Mouse (Mus musculus) midbrain, embryonic 11.5 days (tissue): ENCODE data around the gene Nfatc2. TPM values are rescaled to one million over a fixed set of nuclear protein-coding genes. Genes with fewer than 3 reads are reported as not detected.
A peak's percentile ranks its signal among the peaks of the same experiment; 100 is the strongest.

ENCODE experiments used
- ATAC-seq: fragments of 200-750 bp; cut with Nextera tagmentation; 2 replicates; pipeline ENCODE4 v1.8.0; 2017; ENCODE audit warnings: moderate TSS enrichment, moderate library complexity; ENCODE audit not compliant: low FRiP score
- DNase-seq: peaks from one replicate; pipeline ENCODE4 v3.0.0; 2015; ENCODE audit warnings: low spot score; ENCODE audit errors: missing footprints
- H3K27ac ChIP-seq: fragments of 300-500 bp; sonication (generic); 2 replicates; pipeline ENCODE4 v1.5.1; 2014; ENCODE audit warnings: low read depth, low read length
- H3K27me3 ChIP-seq: fragments of 300-500 bp; sonication (generic); 2 replicates; pipeline ENCODE4 v1.6.1; 2014; ENCODE audit warnings: mild to moderate bottlenecking, low read length, moderate library complexity, mixed read lengths; ENCODE audit not compliant: control insufficient read depth, insufficient read depth
- H3K36me3 ChIP-seq: fragments of 300-500 bp; sonication (generic); 2 replicates; pipeline ENCODE4 v1.6.1; 2014; ENCODE audit warnings: mild to moderate bottlenecking, low read length, moderate library complexity, mixed read lengths; ENCODE audit not compliant: control insufficient read depth, insufficient read depth
- H3K4me1 ChIP-seq: fragments of 300-500 bp; sonication (generic); 2 replicates; pipeline ENCODE4 v1.6.1; 2014; ENCODE audit warnings: low read length; ENCODE audit not compliant: control insufficient read depth, insufficient read depth
- H3K4me2 ChIP-seq: fragments of 300-500 bp; sonication (generic); 2 replicates; pipeline ENCODE4 v1.6.1; 2014; ENCODE audit warnings: mild to moderate bottlenecking, moderate library complexity
- H3K4me3 ChIP-seq: fragments of 300-500 bp; sonication (generic); 2 replicates; pipeline ENCODE4 v1.5.1; 2014; ENCODE audit warnings: low read depth, low read length
- H3K9ac ChIP-seq: fragments of 300-500 bp; sonication (generic); 2 replicates; pipeline ENCODE4 v1.6.1; 2014; ENCODE audit warnings: low read length
- H3K9me3 ChIP-seq: fragments of 300-500 bp; sonication (generic); 2 replicates; pipeline ENCODE4 v1.6.1; 2016; ENCODE audit warnings: low read length; ENCODE audit not compliant: control insufficient read depth
- WGBS: fragments of 180-500 bp; shearing (Covaris S2); extraction: QIAGEN DNeasy Blood & Tissue Kit; methylation state at CpG from one replicate; pipeline ENCODE4 v1.1.7; 2014; 5-methylcytosine and 5-hydroxymethylcytosine counted together
- polyA plus RNA-seq: library from polyadenylated mRNA; unstranded; fragments of >200 nt; fragmentation: Nextera tagmentation; extraction: Ambion mirVana; gene quantifications from 2 replicates; pipeline ENCODE4 v1.2.1, GENCODE M21; 2014

Gene Nfatc2
- polyA plus RNA-seq, 1 experiment from 2014 or later, result 0.66 TPM

- no peaks in the 10 kb centered on the region for H3K36me3 ChIP-seq
- ATAC-seq (no peak), DNase-seq (peak; percentile 12)
- no peak overlapping the region for H3K4me3 ChIP-seq
- no peak overlapping the region for H3K9ac ChIP-seq
- WGBS, result 95% methylated on average over 7 of the region's 7 CpGs
- H3K27me3 ChIP-seq, result no peaks in the 10 kb centered on the region
- no peaks in the 10 kb centered on the region for H3K9me3 ChIP-seq
- peaks cover 9% of the 10 kb centered on the region for H3K4me1 ChIP-seq
- H3K27ac ChIP-seq, result no peak overlapping the region
- no peak overlapping the region for H3K4me2 ChIP-seq
Measured at GRCm38 (mm10) chr2:168520771-168521170, 80.7 kb downstream of the Nfatc2 start.

GRCm38 (mm10) chr2:168519589-168519988, 81.9 kb downstream of the Nfatc2 start:
- H3K27ac ChIP-seq, result no peak overlapping the region
- no peaks in the 10 kb centered on the region for H3K27me3 ChIP-seq
- H3K4me1 ChIP-seq, result no peaks in the 10 kb centered on the region
- no peak overlapping the region for H3K9ac ChIP-seq
- WGBS, result 83% methylated on average over 8 of the region's 8 CpGs
- H3K9me3 ChIP-seq, result no peaks in the 10 kb centered on the region
- ATAC-seq (no peak), DNase-seq (peak; percentile 60)
- no peak overlapping the region for H3K4me2 ChIP-seq
- no peak overlapping the region for H3K4me3 ChIP-seq
- no peaks in the 10 kb centered on the region for H3K36me3 ChIP-seq

- no peak overlapping the region for H3K4me3 ChIP-seq
- H3K9me3 ChIP-seq, result no peaks in the 10 kb centered on the region
- no peaks in the 10 kb centered on the region for H3K27me3 ChIP-seq
- H3K9ac ChIP-seq, result no peak overlapping the region
- no peak overlapping the region for H3K4me2 ChIP-seq
- H3K4me1 ChIP-seq, result no peaks in the 10 kb centered on the region
- H3K36me3 ChIP-seq, result no peaks in the 10 kb centered on the region
- WGBS, result 84% methylated on average over 15 of the region's 15 CpGs
- ATAC-seq (no peak), DNase-seq (no peak)
- H3K27ac ChIP-seq, result no peak overlapping the region
Measured at GRCm38 (mm10) chr2:168518256-168518659, 83.2 kb downstream of the Nfatc2 start.

GRCm38 (mm10) chr2:168517774-168518173, 83.7 kb downstream of the Nfatc2 start:
- no peak overlapping the region for H3K9ac ChIP-seq
- no peak overlapping the region for H3K4me3 ChIP-seq
- peak; percentile 17 for DNase-seq
- no peaks in the 10 kb centered on the region for H3K9me3 ChIP-seq
- WGBS, result 82% methylated on average over 7 of the region's 7 CpGs
- no peak overlapping the region for H3K27ac ChIP-seq
- no peaks in the 10 kb centered on the region for H3K4me1 ChIP-seq
- no peaks in the 10 kb centered on the region for H3K27me3 ChIP-seq
- ATAC-seq, result no peak
- no peaks in the 10 kb centered on the region for H3K36me3 ChIP-seq
- H3K4me2 ChIP-seq, result no peak overlapping the region

- ATAC-seq (no peak), DNase-seq (peak; percentile 57)
- Histone ChIP-seq H3K4me3 (no peak overlapping the region), H3K4me2 (no peak overlapping the region), H3K27ac (no peak overlapping the region), H3K36me3 (no peaks in the 10 kb centered on the region), H3K9ac (no peak overlapping the region), H3K9me3 (no peaks in the 10 kb centered on the region), H3K27me3 (no peaks in the 10 kb centered on the region), H3K4me1 (no peaks in the 10 kb centered on the region)
- 80% methylated on average over 7 of the region's 7 CpGs for WGBS
Measured at GRCm38 (mm10) chr2:168516717-168517116, 84.7 kb downstream of the Nfatc2 start.

- 79% methylated on average over 4 of the region's 4 CpGs for WGBS
- Histone ChIP-seq H3K27me3 (no peaks in the 10 kb centered on the region), H3K9me3 (no peaks in the 10 kb centered on the region), H3K4me3 (no peak overlapping the region), H3K4me1 (no peaks in the 10 kb centered on the region), H3K9ac (no peak overlapping the region), H3K27ac (no peak overlapping the region), H3K4me2 (no peak overlapping the region), H3K36me3 (no peaks in the 10 kb centered on the region)
- DNase-seq, result peak; percentile 33
- ATAC-seq, result no peak
Measured at GRCm38 (mm10) chr2:168515466-168515865, 86.0 kb downstream of the Nfatc2 start.

- Histone ChIP-seq H3K36me3 (no peaks in the 10 kb centered on the region), H3K9me3 (no peaks in the 10 kb centered on the region), H3K4me1 (no peaks in the 10 kb centered on the region), H3K9ac (no peak overlapping the region), H3K4me2 (no peak overlapping the region), H3K27me3 (no peaks in the 10 kb centered on the region), H3K27ac (no peak overlapping the region), H3K4me3 (no peak overlapping the region)
- 89% methylated on average over 5 of the region's 5 CpGs for WGBS
- DNase-seq (peak; percentile 8), ATAC-seq (no peak)
Measured at GRCm38 (mm10) chr2:168514131-168514530, 87.3 kb downstream of the Nfatc2 start.

- Histone ChIP-seq H3K36me3 (no peaks in the 10 kb centered on the region), H3K9ac (no peak overlapping the region), H3K27ac (no peak overlapping the region), H3K9me3 (no peaks in the 10 kb centered on the region), H3K27me3 (no peaks in the 10 kb centered on the region), H3K4me3 (no peak overlapping the region), H3K4me2 (no peak overlapping the region), H3K4me1 (no peaks in the 10 kb centered on the region)
- ATAC-seq, result no peak
- no peak for DNase-seq
Measured at GRCm38 (mm10) chr2:168511529-168511928, 89.9 kb downstream of the Nfatc2 start.

- WGBS, result 90% methylated on average over 13 of the region's 13 CpGs
Measured at GRCm38 (mm10) chr2:168508469-168509198, 92.8 kb downstream of the Nfatc2 start.

More at GRCm38 (mm10) chr2:168508469-168509198, 92.8 kb downstream of the Nfatc2 start:
- H3K4me1 ChIP-seq, result no peaks in the 10 kb centered on the region
- H3K27me3 ChIP-seq, result no peaks in the 10 kb centered on the region
- ATAC-seq (no peak), DNase-seq (no peak)
- H3K9me3 ChIP-seq, result no peaks in the 10 kb centered on the region
- no peak overlapping the region for H3K9ac ChIP-seq
- no peak overlapping the region for H3K27ac ChIP-seq
- H3K4me3 ChIP-seq, result no peak overlapping the region
- no peak overlapping the region for H3K4me2 ChIP-seq
- H3K36me3 ChIP-seq, result no peaks in the 10 kb centered on the region
